Mouse (Mus musculus) neural tube, embryonic 11.5 days (tissue): Measurements from ENCODE around the gene Hebp2. TPM values are rescaled to one million over a fixed set of nuclear protein-coding genes. Genes with fewer than 3 reads are reported as not detected.

Experiments used
- ATAC-seq: fragments of 200-750 bp; cut with Nextera tagmentation; 2 replicates; pipeline ENCODE4 v1.8.0; 2017; ENCODE audit warnings: moderate number of reproducible peaks, mild to moderate bottlenecking, moderate TSS enrichment, moderate library complexity; ENCODE audit not compliant: insufficient read depth, low FRiP score, low TSS enrichment
- DNase-seq: peaks from one replicate; pipeline ENCODE4 v3.0.0-alpha.2; 2015; ENCODE audit warnings: low spot score
- H3K27ac ChIP-seq: fragments of 300-500 bp; sonication (generic); 2 replicates; pipeline ENCODE4 v1.5.1; 2014; ENCODE audit warnings: low read depth, mild to moderate bottlenecking, low read length
- H3K27me3 ChIP-seq: fragments of 300-500 bp; sonication (generic); 2 replicates; pipeline ENCODE4 v1.6.1; 2014; ENCODE audit warnings: mild to moderate bottlenecking, low read length, mixed read lengths; ENCODE audit not compliant: control insufficient read depth, insufficient read depth
- H3K36me3 ChIP-seq: fragments of 300-500 bp; sonication (generic); 2 replicates; pipeline ENCODE4 v1.6.1; 2014; ENCODE audit warnings: mild to moderate bottlenecking, low read length, moderate library complexity, mixed read lengths; ENCODE audit not compliant: control insufficient read depth, insufficient read depth
- H3K4me1 ChIP-seq: fragments of 300-500 bp; sonication (generic); 2 replicates; pipeline ENCODE4 v1.6.1; 2014; ENCODE audit warnings: low read length, mixed read lengths; ENCODE audit not compliant: control insufficient read depth, insufficient read depth
- H3K4me2 ChIP-seq: fragments of 300-500 bp; sonication (generic); 2 replicates; pipeline ENCODE4 v1.6.1; 2014; ENCODE audit warnings: low read depth, mild to moderate bottlenecking, moderate library complexity
- H3K4me3 ChIP-seq: fragments of 300-500 bp; sonication (generic); 2 replicates; pipeline ENCODE4 v1.5.1; 2014; ENCODE audit warnings: low read depth, low read length
- H3K9ac ChIP-seq: fragments of 300-500 bp; sonication (generic); 2 replicates; pipeline ENCODE4 v1.6.1; 2014; ENCODE audit warnings: mild to moderate bottlenecking, low read length
- H3K9me3 ChIP-seq: fragments of 300-500 bp; sonication (generic); 2 replicates; pipeline ENCODE4 v1.6.1; 2016; ENCODE audit warnings: low read length; ENCODE audit not compliant: control insufficient read depth
- WGBS: fragments of 180-500 bp; shearing (Covaris S2); extraction: QIAGEN DNeasy Blood & Tissue Kit; methylation state at CpG from one replicate; pipeline ENCODE4 v1.1.7; 2014; 5-methylcytosine and 5-hydroxymethylcytosine counted together
- polyA plus RNA-seq: library from polyadenylated mRNA; unstranded; fragments of >200 nt; fragmentation: Nextera tagmentation; extraction: Ambion mirVana; gene quantifications from 2 replicates; pipeline ENCODE4 v1.2.1, GENCODE M21; 2014

Gene Hebp2
- polyA plus RNA-seq, 1 experiment from 2014 or later: 19.3 TPM

GRCm38 (mm10) chr10:18501997-18502396, 43.9 kb downstream of the Hebp2 start:
- Histone ChIP-seq H3K9me3 (no peaks in the 10 kb centered on the region), H3K4me1 (peaks cover 5% of the 10 kb centered on the region; the same call in 1 of the 2 replicates), H3K36me3 (peaks cover 2% of the 10 kb centered on the region; the same call in 1 of the 2 replicates), H3K9ac (no peak overlapping the region), H3K27me3 (no peaks in the 10 kb centered on the region), H3K27ac (no peak overlapping the region), H3K4me2 (no peak overlapping the region), H3K4me3 (no peak overlapping the region)
- ATAC-seq (no peak), DNase-seq (no peak)
- WGBS: 50% methylated on average over 3 of the region's 3 CpGs

DNA sequence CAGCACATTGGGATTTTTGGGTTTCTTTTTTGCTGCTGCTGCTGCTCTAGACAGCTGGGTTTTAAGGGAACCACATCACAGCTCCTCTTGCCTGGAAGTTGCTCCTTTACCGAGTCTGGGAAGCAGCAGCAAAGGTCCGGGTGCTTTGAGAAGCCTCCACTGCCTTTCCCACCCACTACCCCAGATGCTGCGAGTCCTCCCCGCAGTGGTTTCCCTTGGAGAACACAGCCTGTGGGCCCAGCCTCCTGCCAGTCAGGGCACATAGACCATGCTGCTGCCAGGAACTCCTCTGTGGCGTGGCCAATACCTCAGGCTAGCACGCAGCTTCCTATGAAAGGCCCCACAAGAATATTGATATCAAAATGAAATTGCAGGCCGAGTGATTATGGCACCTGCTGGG, 48.8 kb downstream of the Hebp2 start:
- H3K27me3 ChIP-seq: no peaks in the 10 kb centered on the region
- 82% methylated on average over 7 of the region's 7 CpGs for WGBS
- ATAC-seq (no peak), DNase-seq (no peak)
- H3K9me3 ChIP-seq: no peaks in the 10 kb centered on the region
- peaks cover 2% of the 10 kb centered on the region; the same call in 1 of the 2 replicates for H3K36me3 ChIP-seq
- no peak overlapping the region for H3K27ac ChIP-seq
- H3K4me2 ChIP-seq: no peak overlapping the region
- no peak overlapping the region for H3K9ac ChIP-seq
- H3K4me1 ChIP-seq: no peaks in the 10 kb centered on the region
- no peak overlapping the region for H3K4me3 ChIP-seq

- no peaks in the 10 kb centered on the region for H3K27me3 ChIP-seq
- no peaks in the 10 kb centered on the region for H3K36me3 ChIP-seq
- DNase-seq (no peak), ATAC-seq (no peak)
- H3K4me1 ChIP-seq: no peaks in the 10 kb centered on the region
- no peaks in the 10 kb centered on the region for H3K9me3 ChIP-seq
- H3K4me3 ChIP-seq: no peak overlapping the region
- H3K4me2 ChIP-seq: no peak overlapping the region
- 57% methylated on average over 7 of the region's 7 CpGs for WGBS
- no peak overlapping the region for H3K9ac ChIP-seq
- H3K27ac ChIP-seq: no peak overlapping the region
These were observed 51.6 kb downstream of the Hebp2 start for GRCm38 (mm10) chr10:18494249-18494648.

- H3K4me2 ChIP-seq: no peak overlapping the region
- H3K9me3 ChIP-seq: no peaks in the 10 kb centered on the region
- no peak for DNase-seq
- no peak overlapping the region for H3K4me3 ChIP-seq
- no peak for ATAC-seq
- H3K4me1 ChIP-seq: no peaks in the 10 kb centered on the region
- no peak overlapping the region for H3K9ac ChIP-seq
- no peaks in the 10 kb centered on the region for H3K36me3 ChIP-seq
- WGBS: 92% methylated on average over 11 of the region's 11 CpGs
- no peaks in the 10 kb centered on the region for H3K27me3 ChIP-seq
- no peak overlapping the region for H3K27ac ChIP-seq
These were observed 52.6 kb downstream of the Hebp2 start for GRCm38 (mm10) chr10:18493010-18493894.

DNA sequence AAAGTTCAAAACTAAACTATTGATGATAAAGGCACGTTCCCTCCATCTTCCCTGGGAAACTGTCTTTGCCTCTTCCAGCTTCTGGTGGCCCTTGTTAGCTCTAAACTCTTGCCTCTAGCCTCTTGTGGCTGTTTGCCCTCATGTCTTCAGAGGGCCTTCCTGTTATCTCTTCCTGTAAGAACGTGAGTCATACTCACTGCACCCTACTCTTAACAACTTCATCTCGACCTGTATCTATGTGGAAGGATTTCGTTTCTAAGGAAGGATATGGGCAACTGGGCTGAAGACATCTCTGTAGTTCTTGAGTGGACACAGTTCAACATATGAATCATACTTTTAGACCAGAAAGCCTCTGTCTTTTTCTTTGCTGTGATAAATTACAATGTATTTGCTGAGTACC, 53.9 kb downstream of the Hebp2 start:
- H3K4me3 ChIP-seq: no peak overlapping the region
- no peak for DNase-seq
- H3K9me3 ChIP-seq: no peaks in the 10 kb centered on the region
- H3K4me1 ChIP-seq: no peaks in the 10 kb centered on the region
- H3K36me3 ChIP-seq: no peaks in the 10 kb centered on the region
- no peak for ATAC-seq
- no peak overlapping the region for H3K4me2 ChIP-seq
- no peak overlapping the region for H3K9ac ChIP-seq
- no peak overlapping the region for H3K27ac ChIP-seq
- 83% methylated on average over 4 of the region's 4 CpGs for WGBS
- no peaks in the 10 kb centered on the region for H3K27me3 ChIP-seq

DNA sequence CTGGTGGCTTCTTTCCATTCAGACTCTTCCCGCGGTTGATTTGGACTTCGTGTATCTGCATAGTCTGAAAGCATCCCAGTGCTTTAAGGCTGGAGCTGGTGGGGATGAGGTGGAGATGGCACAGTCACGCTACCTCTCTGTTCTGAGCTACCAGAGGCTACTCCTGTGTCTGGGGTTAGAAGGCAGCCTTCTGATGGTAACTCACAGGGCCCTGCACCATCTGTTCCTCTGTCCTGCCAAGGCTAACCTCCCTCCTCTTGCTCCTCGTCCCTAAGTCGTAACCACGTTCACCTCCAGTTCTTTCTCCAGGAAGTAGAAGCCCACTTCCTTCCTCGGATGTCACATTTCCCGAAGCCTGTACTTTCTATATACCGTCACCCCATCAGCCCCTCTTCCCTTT, 55.9 kb downstream of the Hebp2 start:
- 87% methylated on average over 10 of the region's 10 CpGs for WGBS
- Histone ChIP-seq H3K4me1 (no peaks in the 10 kb centered on the region), H3K36me3 (no peaks in the 10 kb centered on the region), H3K27ac (no peak overlapping the region), H3K4me2 (no peak overlapping the region), H3K9me3 (no peaks in the 10 kb centered on the region), H3K9ac (no peak overlapping the region), H3K27me3 (no peaks in the 10 kb centered on the region), H3K4me3 (no peak overlapping the region)
- no peak for DNase-seq
- no peak for ATAC-seq

Other genes with a start within 250 kb of the Hebp2 start
- 19.6 and 21.6 TPM in 2 replicates for gene Nhsl1, start 227.1 kb downstream of the Hebp2 start, polyA plus RNA-seq
- gene Arfgef3, start 197.9 kb upstream of the Hebp2 start, polyA plus RNA-seq: 1.5 and 2.1 TPM in 2 replicates
- gene Gm4922, start 240.7 kb upstream of the Hebp2 start, polyA plus RNA-seq: not detected in 2 replicates